Mouse (Mus musculus): ENCODE measurements at regions not wholly inside any gene's neighbourhood (a gene's known extent, or its start where the extent isn't known, plus 50 kb on each side); places are given as distances from the start of the nearest gene placed in this dataset.

GRCm38 (mm10) chr1:91742914-91743313 is 58.3 kb upstream of the Twist2 start:
- no peak for DNase-seq

GRCm38 (mm10) chr1:91744076-91744475 is 57.2 kb upstream of the Twist2 start:
- DNase-seq: no peak

GRCm38 (mm10) chr1:91744701-91745100 is 56.6 kb upstream of the Twist2 start:
- no peak for DNase-seq

- no peak for DNase-seq
Measured at GRCm38 (mm10) chr1:91747583-91747982, 53.7 kb upstream of the Twist2 start.

Measured in cerebellum, postnatal 14 days (tissue).